Mouse (Mus musculus) forebrain, embryonic 11.5 days (tissue): ENCODE data around the gene Ccdc106. TPM values are rescaled to one million over a fixed set of nuclear protein-coding genes. Genes with fewer than 3 reads are reported as not detected.
"Not testable (repeated sequence)": the region's sequence is repeated elsewhere in the genome, so short reads cannot be mapped to it uniquely, and the experiment has no call there.

Source experiments
- ATAC-seq: fragments of 200-750 bp; cut with Nextera tagmentation; replicated peaks from 2 replicates; pipeline ENCODE4 v1.8.0; 2017; ENCODE audit warnings: moderate TSS enrichment; ENCODE audit not compliant: low FRiP score
- DNase-seq: peaks from one replicate; pipeline ENCODE4 v3.0.0-alpha.2; 2017; ENCODE audit warnings: low spot score
- H3K27ac ChIP-seq: fragments of 300-500 bp; sonication (generic); 2 replicates; pipeline ENCODE4 v1.5.1; 2014; ENCODE audit warnings: low read depth, low read length
- H3K27me3 ChIP-seq: fragments of 300-500 bp; sonication (generic); 2 replicates; pipeline ENCODE4 v1.6.1; 2014; ENCODE audit warnings: mild to moderate bottlenecking, low read length, mixed read lengths; ENCODE audit not compliant: control insufficient read depth, insufficient read depth
- H3K36me3 ChIP-seq: fragments of 300-500 bp; sonication (generic); 2 replicates; pipeline ENCODE4 v1.6.1; 2014; ENCODE audit warnings: mild to moderate bottlenecking, low read length, moderate library complexity, mixed read lengths; ENCODE audit not compliant: control insufficient read depth, insufficient read depth
- H3K4me1 ChIP-seq: fragments of 300-500 bp; sonication (generic); replicated peaks from 2 replicates; pipeline ENCODE4 v1.6.1; 2014; ENCODE audit warnings: low read length, mixed read lengths; ENCODE audit not compliant: control insufficient read depth, insufficient read depth
- H3K4me2 ChIP-seq: fragments of 300-500 bp; sonication (generic); 2 replicates; pipeline ENCODE4 v1.6.1; 2014; ENCODE audit warnings: low read depth, mild to moderate bottlenecking, low read length, moderate library complexity, mixed read lengths; ENCODE audit not compliant: severe bottlenecking
- H3K4me3 ChIP-seq: fragments of 300-500 bp; sonication (generic); 2 replicates; pipeline ENCODE4 v1.5.1; 2014; ENCODE audit warnings: low read depth, low read length
- H3K9ac ChIP-seq: fragments of 300-500 bp; sonication (generic); 2 replicates; pipeline ENCODE4 v1.6.1; 2014; ENCODE audit warnings: low read length
- H3K9me3 ChIP-seq: fragments of 300-500 bp; sonication (generic); 2 replicates; pipeline ENCODE4 v1.6.1; 2016; ENCODE audit warnings: low read length, mixed read lengths; ENCODE audit not compliant: control insufficient read depth
- WGBS: fragments of 180-500 bp; shearing (Covaris S2); extraction: QIAGEN DNeasy Blood & Tissue Kit; methylation state at CpG from one replicate; pipeline ENCODE4 v1.1.7; 2014; 5-methylcytosine and 5-hydroxymethylcytosine counted together
- polyA plus RNA-seq: library from polyadenylated mRNA; unstranded; fragments of >200 nt; fragmentation: Nextera tagmentation; extraction: Ambion mirVana; gene quantifications from 2 replicates; pipeline ENCODE4 v1.2.1, GENCODE M21; 2014

Ccdc106 gene
- polyA plus RNA-seq, 1 experiment from 2014 or later, result 7.2 TPM

- Histone ChIP-seq H3K4me1 (peaks cover 20% of the 10 kb centered on the region), H3K4me3 (peak overlapping the region; percentile 0; the same call in 1 of the 2 replicates), H3K36me3 (peaks cover 2% of the 10 kb centered on the region; the same call in 1 of the 2 replicates), H3K9me3 (no peaks in the 10 kb centered on the region), H3K27me3 (peaks cover 15% of the 10 kb centered on the region), H3K27ac (no peak overlapping the region), H3K9ac (peak overlapping the region; percentile 8; the same call in 1 of the 2 replicates), H3K4me2 (peak overlapping the region; percentile 26; the same call in 1 of the 2 replicates)
- DNase-seq (no peak), ATAC-seq (no peak)
- 53% methylated on average over 58 of the region's 59 CpGs for WGBS
Measured at GRCm38 (mm10) chr7:4993999-4994788, 26.2 kb upstream of the Ccdc106 start.

DNA sequence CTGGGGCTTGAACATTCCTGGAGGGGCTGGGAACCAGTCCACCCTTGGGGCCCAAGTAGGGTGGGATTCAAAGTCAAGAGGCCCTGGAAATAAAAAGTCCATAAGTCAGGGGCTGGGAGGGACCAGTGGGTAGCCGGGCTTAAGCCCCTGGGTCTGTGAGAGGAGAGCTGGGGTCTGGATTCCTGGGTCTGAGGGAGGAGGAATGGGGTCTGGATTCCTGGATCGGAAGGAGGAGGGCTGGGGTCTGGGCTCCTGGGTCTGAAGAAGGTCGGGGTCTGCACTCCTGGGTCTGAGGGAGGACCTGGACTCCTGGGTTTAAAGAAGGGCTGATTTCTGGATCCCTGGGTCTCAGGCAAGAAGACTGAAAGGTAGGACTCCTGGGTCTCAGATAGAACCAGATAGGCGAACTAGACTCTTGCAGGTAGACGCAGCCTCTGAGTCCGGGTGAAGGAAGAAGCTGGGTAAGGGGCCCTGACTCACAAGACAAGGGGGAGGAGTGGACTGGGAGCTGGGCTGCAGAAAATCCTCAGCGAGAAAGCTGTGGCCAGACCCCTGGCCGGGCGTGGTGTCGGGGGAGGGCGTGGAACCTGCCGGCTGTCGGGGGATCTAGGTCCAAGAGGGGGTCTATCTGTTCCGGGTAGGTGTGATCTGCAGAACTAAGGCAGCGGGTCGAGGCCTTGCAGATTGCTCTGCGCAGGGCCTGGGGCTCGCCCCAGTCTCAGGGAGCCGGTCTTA, 24.9 kb upstream of the Ccdc106 start:
- Histone ChIP-seq H3K27me3 (peaks cover 15% of the 10 kb centered on the region), H3K4me3 (peak overlapping the region; percentile 70), H3K4me1 (peaks cover 20% of the 10 kb centered on the region), H3K9me3 (no peaks in the 10 kb centered on the region), H3K36me3 (peaks cover 2% of the 10 kb centered on the region; the same call in 1 of the 2 replicates), H3K9ac (peak overlapping the region; percentile 89), H3K4me2 (peak overlapping the region; percentile 84), H3K27ac (no peak overlapping the region)
- 6% methylated on average over 19 of the region's 19 CpGs for WGBS
- ATAC-seq, result peak; percentile 6
- DNase-seq, result no peak

DNA sequence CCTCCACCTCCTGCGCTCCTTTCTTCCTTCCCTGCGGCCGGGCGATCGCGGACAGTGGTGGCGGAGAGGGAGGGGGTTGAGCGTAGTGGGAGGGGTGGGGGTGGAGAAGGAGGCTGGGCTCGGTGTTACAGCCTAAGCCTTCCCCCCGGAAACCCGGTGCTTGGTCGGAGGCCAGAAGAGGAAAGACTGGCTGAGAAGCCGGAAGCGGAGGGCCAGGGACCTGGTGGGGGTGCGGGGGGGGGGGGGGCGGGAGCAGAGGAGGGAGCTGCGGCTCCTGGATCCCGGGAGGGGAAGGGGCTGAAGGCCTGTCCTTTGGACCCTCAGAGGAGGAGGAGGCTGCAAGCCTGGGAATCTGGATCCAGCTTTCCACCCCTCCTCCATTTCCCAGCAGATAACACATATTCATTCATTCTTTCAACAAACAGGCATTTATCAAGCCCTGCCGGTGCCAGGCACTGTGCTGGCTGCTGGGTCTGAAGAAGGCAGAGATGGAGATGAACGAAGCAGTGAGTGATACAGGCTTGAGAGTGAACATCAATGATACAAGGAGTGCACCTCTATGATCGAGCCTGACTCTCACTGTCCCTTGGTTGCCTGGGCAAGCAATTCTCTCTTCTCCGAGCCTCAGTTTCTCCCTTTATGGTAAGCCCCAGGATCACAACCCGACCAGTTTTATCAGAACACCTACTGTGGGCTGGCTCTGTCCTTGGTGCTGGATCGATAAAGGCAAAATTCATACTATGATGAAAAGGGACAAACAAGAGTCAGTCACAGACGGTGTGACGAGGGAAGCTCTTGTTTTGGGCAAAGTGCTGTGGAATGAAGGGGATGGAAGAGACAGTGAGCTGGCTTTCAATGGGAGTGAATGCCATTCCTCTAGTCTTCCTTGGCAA, 24.1 kb upstream of the Ccdc106 start, which contains the start of gene Zfp579:
TSS of gene Zfp579 (minus strand) at position 156 of the 893 bp plus-strand sequence.
- H3K27me3 ChIP-seq, result peaks cover 15% of the 10 kb centered on the region
- DNase-seq, result peak; percentile 96
- ATAC-seq, result peak; percentile 90
- peak within 1 kb of the TSS; percentile 43; the same call in 1 of the 2 replicates for H3K27ac ChIP-seq
- no peaks in the 10 kb centered on the region for H3K9me3 ChIP-seq
- H3K4me2 ChIP-seq, result peak within 1 kb of the TSS; percentile 84
- peaks cover 20% of the 10 kb centered on the region for H3K4me1 ChIP-seq
- 5% methylated on average over 16 of the region's 26 CpGs for whole genome bisulfite sequencing
- peaks cover 2% of the 10 kb centered on the region; the same call in 1 of the 2 replicates for H3K36me3 ChIP-seq
- peak within 1 kb of the TSS; percentile 89 for H3K9ac ChIP-seq
- H3K4me3 ChIP-seq, result peak within 1 kb of the TSS; percentile 70

GRCm38 (mm10) chr7:4996934-4997333, 23.4 kb upstream of the Ccdc106 start:
- Histone ChIP-seq H3K9me3 (no peaks in the 10 kb centered on the region), H3K27ac (no peak overlapping the region; the same call in 1 of the 2 replicates), H3K36me3 (peaks cover 2% of the 10 kb centered on the region; the same call in 1 of the 2 replicates), H3K27me3 (peaks cover 15% of the 10 kb centered on the region), H3K4me3 (peak overlapping the region; percentile 70; the same call in 1 of the 2 replicates), H3K9ac (peak overlapping the region; percentile 89), H3K4me2 (peak overlapping the region; percentile 84; the same call in 1 of the 2 replicates), H3K4me1 (peaks cover 20% of the 10 kb centered on the region)
- WGBS, result 74% methylated on average over 6 of the region's 8 CpGs
- ATAC-seq (no peak), DNase-seq (no peak)

DNA sequence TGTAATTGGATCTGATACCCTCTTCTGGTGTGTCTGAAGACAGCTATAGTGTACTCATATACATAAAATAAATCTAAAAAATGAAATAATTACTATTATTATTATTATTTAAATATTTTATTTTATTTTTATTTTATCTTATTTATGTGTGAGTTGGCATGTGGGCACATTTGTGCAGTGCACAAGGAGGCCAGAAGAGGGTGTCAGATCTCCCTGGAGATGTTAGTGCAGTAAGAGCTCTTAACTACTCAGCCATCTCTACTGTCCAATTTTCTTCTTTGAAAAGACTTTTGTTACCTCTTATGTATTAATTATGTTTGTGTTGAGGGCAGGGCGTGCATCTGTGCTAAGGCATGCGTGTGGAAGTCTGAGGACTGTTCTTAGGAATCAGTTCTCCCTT, 20.5 kb upstream of the Ccdc106 start:
- Histone ChIP-seq H3K36me3 (no peaks in the 10 kb centered on the region), H3K4me2 (no peak overlapping the region), H3K27ac (no peak overlapping the region), H3K9me3 (peaks cover 3% of the 10 kb centered on the region; the same call in 1 of the 2 replicates), H3K4me1 (peaks cover 10% of the 10 kb centered on the region), H3K4me3 (no peak overlapping the region), H3K9ac (no peak overlapping the region), H3K27me3 (no peaks in the 10 kb centered on the region)
- ATAC-seq (no peak), DNase-seq (no peak)
- WGBS, result 71% methylated on average over 2 of the region's 2 CpGs

- not testable (repeated sequence) for H3K27me3 ChIP-seq, DNase-seq, H3K27ac ChIP-seq, H3K4me3 ChIP-seq, H3K9ac ChIP-seq, ATAC-seq, H3K36me3 ChIP-seq, H3K4me1 ChIP-seq, H3K9me3 ChIP-seq, H3K4me2 ChIP-seq
- WGBS, result 70% methylated on average over 8 of the region's 8 CpGs
Measured at GRCm38 (mm10) chr7:5002876-5003275, 17.5 kb upstream of the Ccdc106 start.

DNA sequence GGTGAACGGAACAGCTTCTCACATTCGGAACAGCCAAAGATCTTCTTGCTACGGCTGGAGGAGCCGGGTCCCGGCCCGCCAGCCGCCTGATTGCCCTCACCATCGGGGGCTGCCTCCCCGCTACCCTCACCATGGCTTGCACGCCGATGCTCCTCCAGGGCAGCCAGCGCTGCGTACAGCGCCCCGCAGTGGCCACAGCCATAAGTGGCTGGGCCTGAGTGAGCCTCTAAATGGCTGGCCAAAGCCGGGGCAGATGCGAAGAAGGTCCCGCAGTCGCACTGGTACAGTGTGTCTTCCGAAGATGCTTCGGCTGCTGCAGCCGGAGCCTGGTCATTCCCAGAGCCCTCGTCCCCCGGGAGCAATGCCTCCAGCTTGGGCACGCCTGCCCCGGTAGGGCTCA, 12.1 kb upstream of the Ccdc106 start:
- Histone ChIP-seq H3K27ac (no peak overlapping the region), H3K4me3 (no peak overlapping the region), H3K4me2 (no peak overlapping the region), H3K36me3 (peaks cover 40% of the 10 kb centered on the region), H3K9ac (no peak overlapping the region), H3K9me3 (no peaks in the 10 kb centered on the region), H3K4me1 (peaks cover 2% of the 10 kb centered on the region; the same call in 1 of the 2 replicates), H3K27me3 (no peaks in the 10 kb centered on the region)
- 97% methylated on average over 26 of the region's 26 CpGs for WGBS
- ATAC-seq (no peak; the same call in 1 of the 2 replicates), DNase-seq (no peak)
